In the genomic region with DNA sequence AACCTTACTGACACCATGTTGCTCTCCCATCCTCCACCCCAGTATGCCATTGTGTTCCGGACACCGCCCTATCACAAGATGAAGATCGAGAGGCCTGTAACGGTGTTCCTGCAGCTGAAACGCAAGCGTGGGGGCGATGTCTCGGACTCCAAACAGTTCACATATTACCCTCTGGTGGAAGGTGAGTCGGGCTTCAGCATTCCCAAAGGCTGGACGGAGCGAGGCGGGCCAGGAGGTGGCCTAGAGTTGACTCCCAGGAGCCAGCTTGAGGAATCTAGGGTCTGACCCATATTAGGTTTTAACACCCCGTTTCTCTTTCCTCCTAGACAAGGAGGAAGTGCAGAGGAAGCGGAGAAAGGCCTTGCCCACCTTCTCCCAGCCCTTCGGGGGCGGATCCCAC, we compare ENCODE assay signal across 9 mouse cellular contexts. TPM values are rescaled to one million over a fixed set of nuclear protein-coding genes. Genes with fewer than 3 reads are reported as not detected.
DNase-seq lines count a peak whose midpoint lies in the region; ATAC-seq and TF ChIP-seq lines count a peak whose summit lies in the region.
"Had no signal": no experiment of that assay in that cellular context is flagged by ENCODE, and none has a peak within 500 bp of the region (broad histone marks: within the 10 kb centered on the region; RNA-seq: fewer than 3 reads in every experiment).

No protein-coding gene starts in this region.

- TF ChIP-seq POLR2A in thymus, adult 2 months (IDR thresholded peaks at IDR 0.05; ENCODE audit: control insufficient read depth, extremely low read depth, insufficient read depth, low read length, poor library complexity) = no peak

- 0 out of 2 replicates have a peak overlapping the region, but pooled peaks have one; percentile 38 for H3K4me3 ChIP-seq in lung, embryonic 14.5 days (ENCODE audit: low read depth, low read length)
- H3K4me3 ChIP-seq in embryonic facial prominence, embryonic 12.5 days = no peak overlapping the region
- H3K4me3 ChIP-seq in midbrain, embryonic 10.5 days = peak overlapping the region; percentile 54
- no peak overlapping the region for H3K4me3 ChIP-seq in thymus, adult 2 months (ENCODE audit: control insufficient read depth, insufficient read depth, low read length)

- 65% methylated on average over 16 of the region's 16 CpGs for WGBS in lung, embryonic 14.5 days
- WGBS in embryonic facial prominence, embryonic 12.5 days = 55% methylated on average over 16 of the region's 16 CpGs
- 50% methylated on average over 16 of the region's 16 CpGs for WGBS in midbrain, embryonic 10.5 days
- WGBS in thymus, adult 2 months = 88% methylated on average over 16 of the region's 16 CpGs

- no peaks in the 10 kb centered on the region for H3K9me3 ChIP-seq in lung, embryonic 14.5 days (ENCODE audit: low read depth, low read length)
- no peaks in the 10 kb centered on the region for H3K9me3 ChIP-seq in embryonic facial prominence, embryonic 12.5 days
- H3K9me3 ChIP-seq in midbrain, embryonic 10.5 days (replicated peaks) = no peaks in the 10 kb centered on the region

- ATAC-seq in lung, embryonic 14.5 days (ENCODE audit: insufficient read depth) = no peak
- no peak for ATAC-seq in embryonic facial prominence, embryonic 12.5 days (ENCODE audit: insufficient number of reproducible peaks, insufficient read depth, low FRiP score, low TSS enrichment)

- H3K9ac ChIP-seq in lung, embryonic 14.5 days = no peak overlapping the region
- H3K9ac ChIP-seq in embryonic facial prominence, embryonic 12.5 days = no peak overlapping the region

- peak overlapping the region; percentile 80 for H3K4me2 ChIP-seq in lung, embryonic 14.5 days
- peak overlapping the region; percentile 80; the same call in 1 of the 2 replicates for H3K4me2 ChIP-seq in embryonic facial prominence, embryonic 12.5 days (replicated peaks)

- 0 out of 2 replicates have a peak, but pooled peaks cover 7% of the 10 kb centered on the region for H3K27me3 ChIP-seq in lung, embryonic 14.5 days (ENCODE audit: insufficient read depth, low read length)
- peaks cover 33% of the 10 kb centered on the region for H3K27me3 ChIP-seq in embryonic facial prominence, embryonic 12.5 days
- H3K27me3 ChIP-seq in midbrain, embryonic 10.5 days (ENCODE audit: low read depth, poor library complexity, severe bottlenecking) = peaks cover 75% of the 10 kb centered on the region
- H3K27me3 ChIP-seq in thymus, adult 2 months (ENCODE audit: control insufficient read depth, insufficient read depth, low read length) = no peaks in the 10 kb centered on the region

- no peak overlapping the region for H3K27ac ChIP-seq in lung, embryonic 14.5 days (ENCODE audit: low read depth)
- H3K27ac ChIP-seq in embryonic facial prominence, embryonic 12.5 days = no peak overlapping the region
- H3K27ac ChIP-seq in midbrain, embryonic 10.5 days (replicated peaks) = no peak overlapping the region
- no peak overlapping the region for H3K27ac ChIP-seq in thymus, adult 2 months (ENCODE audit: control insufficient read depth, insufficient read depth, low read length)

- TF ChIP-seq CTCF in lung, embryonic 14.5 days (IDR thresholded peaks at IDR 0.05; ENCODE audit: low read depth) = no peak
- no peak for TF ChIP-seq CTCF in thymus, adult 2 months (IDR thresholded peaks at IDR 0.05; ENCODE audit: borderline replicate concordance, control insufficient read depth, extremely low read depth, insufficient read depth, low read length, poor library complexity)

- no peak for DNase-seq in lung, embryonic 14.5 days
- no peak for DNase-seq in lung, postnatal 10 days
- peak; percentile 5 for DNase-seq in heart, postnatal 4 days
- DNase-seq in midbrain, embryonic 10.5 days (ENCODE audit: low spot score) = no peak
- no peak for DNase-seq in adrenal gland, postnatal 36 days
- DNase-seq in thymus, adult 2 months = no peak
- DNase-seq in B cell, adult 2 months = no peak

- peaks cover 15% of the 10 kb centered on the region; the same call in 1 of the 2 replicates for H3K36me3 ChIP-seq in lung, embryonic 14.5 days (ENCODE audit: insufficient read depth)
- H3K36me3 ChIP-seq in embryonic facial prominence, embryonic 12.5 days = peaks cover 18% of the 10 kb centered on the region; the same call in 1 of the 2 replicates
- peaks cover 24% of the 10 kb centered on the region for H3K36me3 ChIP-seq in midbrain, embryonic 10.5 days
- H3K36me3 ChIP-seq in thymus, adult 2 months (ENCODE audit: control insufficient read depth, insufficient read depth, low read length) = peaks cover 17% of the 10 kb centered on the region; the same call in 1 of the 2 replicates

- H3K4me1 ChIP-seq in lung, embryonic 14.5 days (ENCODE audit: insufficient read depth) = 0 out of 2 replicates have a peak, but pooled peaks cover 3% of the 10 kb centered on the region
- H3K4me1 ChIP-seq in embryonic facial prominence, embryonic 12.5 days = peaks cover 22% of the 10 kb centered on the region
- H3K4me1 ChIP-seq in midbrain, embryonic 10.5 days = peaks cover 40% of the 10 kb centered on the region
- H3K4me1 ChIP-seq in thymus, adult 2 months (replicated peaks; ENCODE audit: control insufficient read depth, insufficient read depth, low read length) = peaks cover 17% of the 10 kb centered on the region

RNA-seq across cellular contexts. Expression of gene Nfkb2, which starts 4.2 kb away (rescaled TPM):
- polyA plus RNA-seq in lung, embryonic 14.5 days (2014; fragmentation: Nextera tagmentation; extraction: Ambion mirVana) = 7.7 TPM in 2 replicates
- polyA plus RNA-seq in embryonic facial prominence, embryonic 12.5 days (2016; fragmentation: Nextera tagmentation; extraction: Ambion mirVana) = 9.0 and 10.6 TPM in 2 replicates
- 10 to 100 TPM; 15.1 to 15.2 TPM for total RNA-seq in heart, postnatal 4 days (2021)
- 5.2 and 5.6 TPM in 2 replicates for polyA plus RNA-seq in midbrain, embryonic 10.5 days (2016; fragmentation: Nextera tagmentation; extraction: Ambion mirVana)
- total RNA-seq in adrenal gland, postnatal 36 days (2021) = 10 to 100 TPM; 39.9 to 42.6 TPM
- 107 and 122 TPM in 2 replicates for polyA plus RNA-seq in thymus, adult 2 months (2012; rRNA removed)

RNA-seq across cellular contexts. Expression of gene Psd, which starts 18.7 kb away (rescaled TPM):
- polyA plus RNA-seq in lung, embryonic 14.5 days (2014; fragmentation: Nextera tagmentation; extraction: Ambion mirVana) = 9.9 and 10.5 TPM in 2 replicates
- 6.9 and 8.1 TPM in 2 replicates for polyA plus RNA-seq in embryonic facial prominence, embryonic 12.5 days (2016; fragmentation: Nextera tagmentation; extraction: Ambion mirVana)
- 1 to 10 TPM; 1.7 to 2.1 TPM for total RNA-seq in heart, postnatal 4 days (2021)
- 4.7 and 8.9 TPM in 2 replicates for polyA plus RNA-seq in midbrain, embryonic 10.5 days (2016; fragmentation: Nextera tagmentation; extraction: Ambion mirVana)
- 1 to 10 TPM; 6.0 to 7.5 TPM for total RNA-seq in adrenal gland, postnatal 36 days (2021)
- 1.5 and 1.6 TPM in 2 replicates for polyA plus RNA-seq in thymus, adult 2 months (2012; rRNA removed)

RNA-seq across cellular contexts. Expression of gene Fbxl15, which starts 19.7 kb away (rescaled TPM):
- 12.6 and 13.1 TPM in 2 replicates for polyA plus RNA-seq in lung, embryonic 14.5 days (2014; fragmentation: Nextera tagmentation; extraction: Ambion mirVana)
- polyA plus RNA-seq in embryonic facial prominence, embryonic 12.5 days (2016; fragmentation: Nextera tagmentation; extraction: Ambion mirVana) = 15.4 and 16.4 TPM in 2 replicates
- total RNA-seq in heart, postnatal 4 days (2021) = 1 to 10 TPM; 5.5 to 7.2 TPM
- polyA plus RNA-seq in midbrain, embryonic 10.5 days (2016; fragmentation: Nextera tagmentation; extraction: Ambion mirVana) = 24.6 and 25.0 TPM in 2 replicates
- 10 to 100 TPM in 1 of 2 experiments, 1 to 10 TPM in 1; 9.2 to 10.0 TPM for total RNA-seq in adrenal gland, postnatal 36 days (2021)
- polyA plus RNA-seq in thymus, adult 2 months (2012; rRNA removed) = 13.5 and 15.2 TPM in 2 replicates

RNA-seq across cellular contexts. Expression of gene Cuedc2, which starts 30.2 kb away (rescaled TPM):
- 132 and 145 TPM in 2 replicates for polyA plus RNA-seq in lung, embryonic 14.5 days (2014; fragmentation: Nextera tagmentation; extraction: Ambion mirVana)
- 207 TPM in 2 replicates for polyA plus RNA-seq in embryonic facial prominence, embryonic 12.5 days (2016; fragmentation: Nextera tagmentation; extraction: Ambion mirVana)
- 100 to 1,000 TPM in 1 of 2 experiments, 10 to 100 TPM in 1; 98.8 to 108 TPM for total RNA-seq in heart, postnatal 4 days (2021)
- 239 and 249 TPM in 2 replicates for polyA plus RNA-seq in midbrain, embryonic 10.5 days (2016; fragmentation: Nextera tagmentation; extraction: Ambion mirVana)
- total RNA-seq in adrenal gland, postnatal 36 days (2021) = 10 to 100 TPM; 74.7 to 77.8 TPM
- polyA plus RNA-seq in thymus, adult 2 months (2012; rRNA removed) = 85.4 and 105 TPM in 2 replicates

RNA-seq across cellular contexts. Expression of gene Mfsd13a, which starts 32.6 kb away (rescaled TPM):
- 9.9 and 11.6 TPM in 2 replicates for polyA plus RNA-seq in lung, embryonic 14.5 days (2014; fragmentation: Nextera tagmentation; extraction: Ambion mirVana)
- polyA plus RNA-seq in embryonic facial prominence, embryonic 12.5 days (2016; fragmentation: Nextera tagmentation; extraction: Ambion mirVana) = 4.4 and 4.6 TPM in 2 replicates
- total RNA-seq in heart, postnatal 4 days (2021) = 1 to 10 TPM; 3.1 to 4.2 TPM
- polyA plus RNA-seq in midbrain, embryonic 10.5 days (2016; fragmentation: Nextera tagmentation; extraction: Ambion mirVana) = 9.1 and 10.1 TPM in 2 replicates
- total RNA-seq in adrenal gland, postnatal 36 days (2021) = 1 to 10 TPM; 5.2 to 7.5 TPM
- 16.8 and 20.6 TPM in 2 replicates for polyA plus RNA-seq in thymus, adult 2 months (2012; rRNA removed)
- total RNA-seq: neutrophil, adult 5-6 weeks had no signal

Comparison
In these comparisons a context has a peak if more than half of its experiments do, and no peak if none do; other contexts are left out.
1. H3K4me3 ChIP-seq: peak in lung, embryonic 14.5 days (single experiment) and midbrain, embryonic 10.5 days (single experiment); none in embryonic facial prominence, embryonic 12.5 days (single experiment) and thymus, adult 2 months (single experiment).